Mouse (Mus musculus): ENCODE results near the gene Lrrc26. TPM values are rescaled to one million over a fixed set of nuclear protein-coding genes. Genes with fewer than 3 reads are reported as not detected.

Lrrc26 gene
- polyA plus RNA-seq, 1 experiment, result 0.20 TPM

- peaks cover 63% of the 10 kb centered on the region for H3K4me1 ChIP-seq (ENCODE audit: control insufficient read depth, insufficient read depth, low read length)
- 17% methylated on average over 32 of the region's 32 CpGs for WGBS
- H3K27me3 ChIP-seq (ENCODE audit: control insufficient read depth, insufficient read depth, low read length), result no peaks in the 10 kb centered on the region
- peak overlapping the region; percentile 68; the same call in 1 of the 2 replicates for H3K27ac ChIP-seq (ENCODE audit: insufficient read depth, low read length)
- no peak overlapping the region for H3K4me3 ChIP-seq (replicated peaks; ENCODE audit: insufficient read depth, low read depth, low read length)
- peak; percentile 54 to 67 for DNase-seq
- TF ChIP-seq POLR2A (IDR thresholded peaks at IDR 0.05; ENCODE audit: borderline replicate concordance, insufficient read depth, low read length) (no peak), CTCF (IDR thresholded peaks at IDR 0.05; ENCODE audit: borderline replicate concordance, insufficient read depth, low read depth, low read length) (no peak)
These were observed 1.7 kb downstream of the Lrrc26 start for GRCm38 (mm10) chr2:25291184-25292053.

- peak; percentile 38 to 64 for DNase-seq
- 13% methylated on average over 43 of the region's 43 CpGs for WGBS
- Histone ChIP-seq H3K27ac (ENCODE audit: insufficient read depth, low read length) (no peak overlapping the region), H3K27me3 (ENCODE audit: control insufficient read depth, insufficient read depth, low read length) (no peaks in the 10 kb centered on the region), H3K4me1 (ENCODE audit: control insufficient read depth, insufficient read depth, low read length) (peaks cover 62% of the 10 kb centered on the region), H3K4me3 (replicated peaks; ENCODE audit: insufficient read depth, low read depth, low read length) (no peak overlapping the region)
- TF ChIP-seq POLR2A (IDR thresholded peaks at IDR 0.05; ENCODE audit: borderline replicate concordance, insufficient read depth, low read length) (no peak), CTCF (IDR thresholded peaks at IDR 0.05; ENCODE audit: borderline replicate concordance, insufficient read depth, low read depth, low read length) (no peak)
These were observed 2.4 kb downstream of the Lrrc26 start for GRCm38 (mm10) chr2:25292054-25292544.

- no peak overlapping the region for H3K27ac ChIP-seq (ENCODE audit: insufficient read depth, low read length)
- no peak overlapping the region for H3K4me3 ChIP-seq (replicated peaks; ENCODE audit: insufficient read depth, low read depth, low read length)
These were observed 3.1 kb downstream of the Lrrc26 start for GRCm38 (mm10) chr2:25292856-25293255.

GRCm38 (mm10) chr2:25293706-25294105 lies 4.0 kb downstream of the Lrrc26 start:
- no peak overlapping the region for H3K4me3 ChIP-seq (replicated peaks; ENCODE audit: insufficient read depth, low read depth, low read length)
- H3K4me1 ChIP-seq (ENCODE audit: control insufficient read depth, insufficient read depth, low read length), result peaks cover 61% of the 10 kb centered on the region
- WGBS, result 55% methylated on average over 9 of the region's 9 CpGs
- peak; percentile 38 to 42 for DNase-seq
- H3K27ac ChIP-seq (ENCODE audit: insufficient read depth, low read length), result no peak overlapping the region
- no peaks in the 10 kb centered on the region for H3K27me3 ChIP-seq (ENCODE audit: control insufficient read depth, insufficient read depth, low read length)
- TF ChIP-seq POLR2A (IDR thresholded peaks at IDR 0.05; ENCODE audit: borderline replicate concordance, insufficient read depth, low read length), result no peak
- no peak for TF ChIP-seq CTCF (IDR thresholded peaks at IDR 0.05; ENCODE audit: borderline replicate concordance, insufficient read depth, low read depth, low read length)

More at GRCm38 (mm10) chr2:25292856-25293255, 3.1 kb downstream of the Lrrc26 start:
- 0% methylated on average over 1 of the region's 1 CpGs for WGBS
- no peak for TF ChIP-seq POLR2A (IDR thresholded peaks at IDR 0.05; ENCODE audit: borderline replicate concordance, insufficient read depth, low read length)
- TF ChIP-seq CTCF (IDR thresholded peaks at IDR 0.05; ENCODE audit: borderline replicate concordance, insufficient read depth, low read depth, low read length), result peak; percentile 75; the same call in 1 of the 2 replicates
- H3K27me3 ChIP-seq (ENCODE audit: control insufficient read depth, insufficient read depth, low read length), result no peaks in the 10 kb centered on the region
- DNase-seq, result peak; percentile 75 to 82
- peaks cover 62% of the 10 kb centered on the region for H3K4me1 ChIP-seq (ENCODE audit: control insufficient read depth, insufficient read depth, low read length)

GRCm38 (mm10) chr2:25297093-25297492 lies 7.4 kb downstream of the Lrrc26 start:
- Histone ChIP-seq H3K4me1 (ENCODE audit: control insufficient read depth, insufficient read depth, low read length) (peaks cover 34% of the 10 kb centered on the region), H3K27me3 (ENCODE audit: control insufficient read depth, insufficient read depth, low read length) (no peaks in the 10 kb centered on the region)
- WGBS, result 13% methylated on average over 8 of the region's 8 CpGs

GRCm38 (mm10) chr2:25298046-25298445 lies 8.3 kb downstream of the Lrrc26 start:
- Histone ChIP-seq H3K27me3 (ENCODE audit: control insufficient read depth, insufficient read depth, low read length) (no peaks in the 10 kb centered on the region), H3K4me1 (ENCODE audit: control insufficient read depth, insufficient read depth, low read length) (peaks cover 30% of the 10 kb centered on the region), H3K4me3 (replicated peaks; ENCODE audit: insufficient read depth, low read depth, low read length) (no peak overlapping the region), H3K27ac (ENCODE audit: insufficient read depth, low read length) (no peak overlapping the region; the same call in 1 of the 2 replicates)
- TF ChIP-seq POLR2A (IDR thresholded peaks at IDR 0.05; ENCODE audit: borderline replicate concordance, insufficient read depth, low read length) (no peak), CTCF (IDR thresholded peaks at IDR 0.05; ENCODE audit: borderline replicate concordance, insufficient read depth, low read depth, low read length) (no peak)
- 14% methylated on average over 10 of the region's 10 CpGs for WGBS
- peak; percentile 68 to 79 for DNase-seq

More at GRCm38 (mm10) chr2:25297093-25297492, 7.4 kb downstream of the Lrrc26 start:
- DNase-seq, result peak; percentile 54 to 56
- H3K27ac ChIP-seq (ENCODE audit: insufficient read depth, low read length), result no peak overlapping the region; the same call in 1 of the 2 replicates
- H3K4me3 ChIP-seq (replicated peaks; ENCODE audit: insufficient read depth, low read depth, low read length), result no peak overlapping the region
- TF ChIP-seq CTCF (IDR thresholded peaks at IDR 0.05; ENCODE audit: borderline replicate concordance, insufficient read depth, low read depth, low read length) (no peak), POLR2A (IDR thresholded peaks at IDR 0.05; ENCODE audit: borderline replicate concordance, insufficient read depth, low read length) (no peak)

GRCm38 (mm10) chr2:25303452-25303851 lies 13.7 kb downstream of the Lrrc26 start:
- no peak for TF ChIP-seq CTCF (IDR thresholded peaks at IDR 0.05; ENCODE audit: borderline replicate concordance, insufficient read depth, low read depth, low read length)
- TF ChIP-seq POLR2A (IDR thresholded peaks at IDR 0.05; ENCODE audit: borderline replicate concordance, insufficient read depth, low read length), result no peak

More at GRCm38 (mm10) chr2:25303452-25303851, 13.7 kb downstream of the Lrrc26 start:
- peak overlapping the region; percentile 70 for H3K27ac ChIP-seq (ENCODE audit: insufficient read depth, low read length)
- no peaks in the 10 kb centered on the region for H3K27me3 ChIP-seq (ENCODE audit: control insufficient read depth, insufficient read depth, low read length)
- WGBS, result 20% methylated on average over 3 of the region's 3 CpGs
- no peak overlapping the region for H3K4me3 ChIP-seq (replicated peaks; ENCODE audit: insufficient read depth, low read depth, low read length)
- peak in 1 of 2 experiments; percentile 34 for DNase-seq
- peaks cover 31% of the 10 kb centered on the region for H3K4me1 ChIP-seq (ENCODE audit: control insufficient read depth, insufficient read depth, low read length)

Measured in cerebellum, adult 2 months (tissue).